Mouse (Mus musculus): ENCODE data around the gene Sectm1b. TPM values are rescaled to one million over a fixed set of nuclear protein-coding genes. Genes with fewer than 3 reads are reported as not detected.
"Not testable (repeated sequence)": the region's sequence is repeated elsewhere in the genome, so short reads cannot be mapped to it uniquely, and the experiment has no call there.

The Sectm1b gene
- total RNA-seq, 2 experiments from 2014 or later: not detected

- no peak for DNase-seq (ENCODE audit: low spot score)
These were observed 12.3 kb upstream of the Sectm1b start for GRCm38 (mm10) chr11:121075655-121076054.

DNA sequence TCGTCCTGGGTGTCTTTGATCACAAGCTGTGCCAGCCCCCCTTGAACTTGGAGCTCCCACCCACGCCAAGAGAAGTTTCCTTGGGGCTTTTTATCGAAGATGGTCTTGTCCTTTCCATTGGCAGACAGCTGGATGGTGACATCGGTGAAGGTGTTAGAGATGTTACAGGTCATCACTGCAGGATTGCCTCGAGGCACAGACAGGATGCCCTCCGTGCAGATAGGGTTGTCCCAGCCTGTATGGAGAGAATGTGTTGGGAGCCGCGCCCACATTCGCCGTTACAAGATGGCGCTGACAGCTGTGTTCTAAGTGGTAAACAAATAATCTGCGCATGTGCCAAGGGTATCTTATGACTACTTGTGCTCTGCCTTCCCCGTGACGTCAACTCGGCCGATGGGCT lies 6.3 kb upstream of the Sectm1b start:
- not testable (repeated sequence) for DNase-seq (ENCODE audit: low spot score)

DNA sequence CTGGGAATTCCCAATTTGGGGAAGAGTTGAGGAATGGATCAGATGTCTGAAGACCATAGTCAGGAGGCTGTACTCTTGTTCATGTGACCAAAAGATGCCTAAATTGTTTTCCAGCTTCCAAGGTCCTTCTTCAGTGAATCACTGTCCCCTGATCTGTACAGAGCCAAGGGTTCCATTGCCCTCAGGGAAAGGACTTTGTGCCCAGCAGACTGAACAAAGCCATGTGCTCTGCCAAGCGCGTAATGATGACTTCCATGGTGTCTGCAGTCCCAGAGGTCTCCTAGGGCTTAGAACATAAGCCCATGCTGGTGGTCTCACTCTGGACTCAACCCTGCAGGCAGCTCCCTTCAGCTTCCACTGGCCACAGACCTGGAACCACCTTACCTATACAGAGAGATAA lies 4.5 kb upstream of the Sectm1b start:
- no peak for DNase-seq (ENCODE audit: low spot score)

DNA sequence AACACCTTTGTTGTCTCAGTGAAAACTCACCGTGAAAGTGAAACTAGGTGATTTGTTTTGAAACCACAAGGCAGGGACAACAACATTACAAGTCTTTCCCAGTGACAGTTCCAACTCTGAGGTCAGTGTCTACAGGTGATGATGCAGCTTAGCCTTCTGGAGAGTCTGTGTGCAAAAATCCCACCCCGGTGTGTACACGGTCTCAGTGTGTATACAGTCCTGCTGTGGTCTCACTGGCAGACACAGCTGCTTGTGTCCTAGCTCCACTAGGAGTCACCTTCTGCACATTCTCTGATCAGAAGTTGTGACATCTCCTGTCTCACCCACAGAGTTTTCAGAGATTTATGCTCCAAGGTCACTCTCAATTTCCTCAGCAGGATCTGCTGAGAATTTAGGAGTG lies 828 bp upstream of the Sectm1b start:
- no peak for DNase-seq (ENCODE audit: low spot score)

DNA sequence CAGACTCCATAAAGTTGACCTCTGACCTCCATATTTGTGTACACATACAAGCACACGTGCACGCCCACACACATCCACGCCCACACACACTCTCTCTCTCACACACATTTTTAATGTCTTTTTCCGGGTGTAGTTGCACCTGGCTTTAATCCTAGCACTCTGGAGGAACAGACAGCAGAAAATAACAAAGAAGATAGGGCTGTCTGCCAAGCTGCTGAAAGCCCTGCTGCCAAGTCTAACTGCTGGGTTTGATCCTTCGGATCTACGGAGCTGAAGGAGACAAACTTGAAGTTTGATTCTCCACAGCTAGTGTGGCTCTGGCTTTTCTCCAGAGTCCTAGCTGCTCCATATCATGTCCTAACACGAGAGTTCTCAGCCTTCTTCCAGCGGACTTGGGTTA lies 1.8 kb downstream of the Sectm1b start:
- DNase-seq (ENCODE audit: low spot score): no peak

DNA sequence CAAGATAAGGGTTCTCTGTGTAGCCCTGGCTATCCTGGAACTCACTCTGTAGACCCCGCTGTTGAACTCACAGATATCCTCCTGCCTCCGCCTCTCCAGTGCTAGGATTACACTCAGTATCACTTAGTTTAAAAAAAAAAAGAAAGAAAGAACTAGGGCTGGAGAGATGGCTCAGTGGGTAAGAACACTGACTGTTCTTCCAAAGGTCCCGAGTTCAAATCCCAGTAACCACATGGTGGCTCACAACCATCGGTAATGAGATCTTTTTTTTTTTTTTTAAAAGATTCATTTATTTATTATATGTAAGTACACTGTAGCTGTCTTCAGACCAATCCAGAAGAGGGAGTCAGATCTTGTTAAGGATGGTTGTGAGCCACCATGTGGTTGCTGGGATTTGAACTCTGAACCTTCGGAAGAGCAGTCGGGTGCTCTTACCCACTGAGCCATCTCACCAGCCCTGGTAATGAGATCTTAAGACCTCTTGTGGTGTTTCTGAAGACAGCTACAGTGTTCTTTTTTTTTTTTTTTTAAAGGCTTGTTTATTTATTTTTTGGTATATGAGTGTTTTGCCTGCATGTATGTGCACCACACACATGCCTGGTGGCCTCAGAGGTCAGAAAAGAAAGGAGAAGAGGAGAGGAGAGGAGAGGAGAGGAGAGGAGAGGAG lies 2.8 kb downstream of the Sectm1b start:
- DNase-seq (ENCODE audit: low spot score): not testable (repeated sequence)

DNA sequence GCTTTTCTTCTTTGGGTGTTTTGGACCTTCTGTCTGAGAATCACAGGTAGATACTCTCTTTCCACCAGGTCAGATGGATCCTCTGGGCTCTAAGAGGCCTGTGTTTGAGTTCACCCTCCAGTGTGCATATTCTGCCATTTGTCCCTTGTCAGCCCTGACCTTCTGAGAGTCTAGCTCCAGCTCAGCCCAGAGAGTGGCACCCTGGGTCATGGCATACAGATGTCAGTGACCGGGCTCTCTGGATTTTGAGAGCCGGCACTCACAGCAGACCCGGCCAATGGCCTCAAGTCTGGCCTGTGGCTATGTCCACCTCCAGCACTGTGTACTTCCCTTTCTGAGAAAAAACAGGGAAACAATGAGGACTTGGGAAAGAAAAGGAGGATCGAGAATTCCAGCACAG lies 3.9 kb downstream of the Sectm1b start:
- no peak for DNase-seq (ENCODE audit: low spot score)

GRCm38 (mm10) chr11:121058956-121059355 lies 4.4 kb downstream of the Sectm1b start:
- DNase-seq (ENCODE audit: low spot score): no peak

DNA sequence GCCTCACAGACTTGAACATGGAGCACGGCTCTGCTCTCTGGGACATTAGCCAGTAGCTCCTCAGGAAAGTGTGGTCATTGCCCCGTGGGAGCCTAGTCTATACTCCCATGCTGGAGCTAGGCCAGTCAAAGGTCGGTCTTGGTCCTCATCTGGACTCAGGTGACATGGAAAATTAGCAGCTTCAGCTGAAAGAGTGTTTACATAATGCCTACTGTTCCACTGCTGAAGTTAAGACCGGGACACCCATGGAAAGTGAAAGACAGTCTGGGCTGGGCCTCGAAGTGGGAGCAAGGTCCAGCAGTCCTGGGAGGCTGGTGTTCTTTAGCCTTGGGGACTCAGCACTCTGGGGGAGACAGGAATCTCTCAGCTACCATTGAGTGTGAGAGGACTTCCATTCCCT lies 5.2 kb downstream of the Sectm1b start:
- DNase-seq (ENCODE audit: low spot score): no peak

DNA sequence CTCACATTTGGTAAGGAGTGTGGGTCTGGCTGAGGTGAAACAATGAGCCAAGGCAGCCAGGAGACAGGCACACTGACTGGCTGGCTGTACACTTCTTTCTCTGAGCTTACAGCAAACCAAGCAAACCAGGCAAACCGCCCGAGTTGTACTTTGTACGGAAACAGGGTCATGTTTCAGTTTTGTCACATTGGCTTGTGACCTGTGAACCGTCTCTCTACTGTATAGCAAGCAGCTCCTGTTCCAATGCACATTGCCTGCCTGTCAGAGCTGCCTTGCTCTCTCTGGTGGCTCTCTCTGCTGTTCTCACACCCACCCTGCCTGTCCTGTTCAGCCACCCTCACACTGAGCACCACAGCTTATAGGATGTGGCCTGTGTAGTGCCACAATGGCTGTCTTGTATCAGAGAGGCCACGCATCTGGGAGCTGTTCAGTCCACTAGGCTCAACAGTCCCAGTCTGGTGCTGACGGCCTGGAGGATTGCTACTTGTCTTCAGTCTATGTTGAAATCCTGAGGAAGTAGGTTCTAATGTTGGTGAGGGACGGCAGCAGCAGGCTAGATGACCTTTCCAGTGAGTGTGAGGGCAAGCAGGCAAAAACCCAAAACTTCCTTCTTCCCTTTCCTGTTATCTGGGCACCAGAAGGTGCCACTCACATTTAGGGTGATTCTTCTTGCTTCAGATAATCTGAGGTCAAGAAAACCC lies 6.7 kb downstream of the Sectm1b start:
- peak; percentile 52 for DNase-seq (ENCODE audit: low spot score)

- DNase-seq (ENCODE audit: low spot score): peak; percentile 86
These were observed 9.8 kb downstream of the Sectm1b start for GRCm38 (mm10) chr11:121053536-121053935.

- no peak for DNase-seq (ENCODE audit: low spot score)
These were observed 11.0 kb downstream of the Sectm1b start for GRCm38 (mm10) chr11:121052387-121052786.

DNA sequence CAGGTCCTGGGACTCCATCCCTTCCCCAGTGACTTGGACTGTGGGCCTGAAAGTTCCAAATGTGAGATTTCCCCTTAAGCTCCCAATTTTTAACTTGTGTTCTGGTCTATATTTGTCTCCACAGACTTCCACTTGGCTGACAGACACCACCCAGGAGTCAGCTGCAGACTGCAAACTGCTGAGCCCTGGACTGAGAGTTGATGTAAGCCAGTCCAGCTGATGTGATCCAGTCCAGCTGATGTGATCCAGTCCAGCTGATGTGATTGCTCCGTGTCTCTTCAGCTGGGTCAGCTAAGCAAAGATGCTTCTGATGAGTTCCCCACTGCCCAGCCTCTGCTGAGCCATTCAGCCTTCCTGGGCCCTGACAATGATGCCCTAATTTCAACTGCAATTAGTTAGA lies 11.6 kb downstream of the Sectm1b start:
- no peak for DNase-seq (ENCODE audit: low spot score)

- no peak for DNase-seq (ENCODE audit: low spot score)
These were observed 13.5 kb downstream of the Sectm1b start for GRCm38 (mm10) chr11:121049840-121050239.

GRCm38 (mm10) chr11:121047826-121048399 lies 15.5 kb downstream of the Sectm1b start:
- no peak for DNase-seq (ENCODE audit: low spot score)

DNA sequence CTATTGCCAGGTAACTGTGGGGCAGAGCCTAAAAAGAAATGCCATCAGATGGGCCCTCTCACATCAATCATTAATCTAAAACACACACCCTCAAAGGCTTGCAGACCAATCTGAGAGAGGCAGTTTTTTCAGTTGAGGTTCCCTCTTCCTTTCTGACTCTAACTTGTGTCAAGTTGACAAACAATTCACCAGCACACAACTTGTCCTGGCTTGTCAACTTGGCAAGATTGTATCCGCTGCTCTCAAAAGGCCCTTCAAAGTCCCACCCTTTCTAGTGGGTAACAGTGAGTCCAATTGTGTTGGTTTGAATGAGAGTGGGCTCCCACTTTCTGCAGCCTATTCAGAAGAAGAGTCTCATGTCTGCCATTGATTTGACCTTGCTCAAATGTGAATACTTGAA lies 18.1 kb downstream of the Sectm1b start:
- no peak for DNase-seq (ENCODE audit: low spot score)

- DNase-seq (ENCODE audit: low spot score): not testable (repeated sequence)
These were observed 20.3 kb downstream of the Sectm1b start for GRCm38 (mm10) chr11:121043025-121043424.

GRCm38 (mm10) chr11:121042480-121042879 lies 20.9 kb downstream of the Sectm1b start:
- DNase-seq (ENCODE audit: low spot score): no peak

- no peak for DNase-seq (ENCODE audit: low spot score)
These were observed 21.7 kb downstream of the Sectm1b start for GRCm38 (mm10) chr11:121041636-121042035.

DNA sequence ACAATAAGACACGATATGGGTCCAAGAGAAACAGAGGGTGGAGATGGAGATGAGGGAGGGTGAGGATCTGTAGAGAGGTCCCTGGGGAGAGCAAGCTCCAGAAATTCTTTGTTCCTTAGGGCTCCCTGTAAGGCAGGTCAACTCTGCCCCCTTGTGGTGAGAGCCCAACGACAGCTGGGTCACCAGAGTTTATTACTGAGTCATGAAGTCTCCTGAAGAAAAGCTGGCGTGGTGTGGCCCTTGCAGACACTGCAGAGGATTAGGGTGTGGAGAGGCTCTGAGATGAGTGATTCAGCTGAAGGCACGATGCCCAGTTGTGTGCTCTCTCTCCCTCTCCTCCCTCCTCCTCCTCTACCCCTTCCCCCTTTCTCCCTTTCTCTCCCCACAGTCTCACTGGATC lies 22.2 kb downstream of the Sectm1b start:
- peak; percentile 89 for DNase-seq (ENCODE audit: low spot score)

GRCm38 (mm10) chr11:121039302-121039701 lies 24.1 kb downstream of the Sectm1b start, which contains the start of gene Cd7:
TSS of gene Cd7 (minus strand) at chr11:121039418.
- no peak for DNase-seq (ENCODE audit: low spot score)

DNA sequence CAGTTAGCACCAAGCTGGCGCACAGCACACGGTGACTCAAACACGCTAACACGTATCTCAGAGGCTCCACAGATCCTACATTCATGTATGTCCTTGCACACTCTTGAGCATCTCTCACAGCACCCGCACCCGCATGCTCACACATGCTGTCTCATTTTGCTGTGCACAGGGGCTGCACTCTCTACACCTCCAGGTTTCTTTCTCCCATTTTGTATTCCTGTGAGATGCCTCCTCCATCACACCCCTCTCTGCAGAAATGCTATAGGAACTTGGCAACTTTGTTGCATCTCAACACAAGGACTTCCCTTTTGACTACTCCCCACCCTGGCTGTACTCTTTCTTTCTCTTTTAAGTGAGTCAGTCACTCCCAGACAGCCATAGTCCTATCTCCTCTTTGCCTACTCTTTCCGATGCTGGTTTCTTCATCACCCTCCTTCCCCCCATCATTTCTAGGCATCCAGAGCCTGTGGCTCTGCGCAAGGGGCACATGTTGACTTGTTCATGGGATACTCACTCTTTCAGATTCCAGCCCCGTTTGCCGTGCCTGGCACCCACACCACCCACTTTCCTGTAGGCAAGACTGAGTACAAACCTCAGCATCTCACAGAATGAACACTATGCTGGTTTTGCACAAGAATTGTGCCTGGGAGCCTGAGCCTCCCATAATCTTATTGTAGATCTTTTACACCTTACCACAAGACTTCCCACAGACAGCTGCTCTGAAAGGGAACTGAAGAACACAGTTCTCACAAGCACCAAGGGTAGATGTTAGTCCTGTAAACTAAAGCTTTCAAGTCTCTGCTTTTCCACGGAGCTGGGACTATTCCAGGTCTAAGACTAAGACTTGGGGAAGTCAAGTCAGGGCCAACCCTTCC lies 24.8 kb downstream of the Sectm1b start:
- DNase-seq (ENCODE audit: low spot score): no peak
